Mouse (Mus musculus): ENCODE measurements around the gene Zbtb32.

- TF ChIP-seq CTCF (IDR thresholded peaks at IDR 0.05; ENCODE audit: borderline replicate concordance, insufficient read depth, low read depth, low read length) = no peak
- TF ChIP-seq POLR2A (IDR thresholded peaks at IDR 0.05; ENCODE audit: borderline replicate concordance, insufficient read depth, low read length) = no peak
Measured at GRCm38 (mm10) chr7:30635752-30636151, 37.0 kb upstream of the Zbtb32 start, which contains the start of gene Etv2.

Data from cerebellum, adult 2 months (tissue).